Mouse (Mus musculus) brown adipose tissue, adult 24 weeks (tissue): ENCODE results near the gene Tmed2. TPM values are rescaled to one million over a fixed set of nuclear protein-coding genes. Genes with fewer than 3 reads are reported as not detected.
"Not testable (repeated sequence)": the region's sequence is repeated elsewhere in the genome, so short reads cannot be mapped to it uniquely, and the experiment has no call there.

Source experiments
- H3K27ac ChIP-seq: fragments of 200-500 bp; replicated peaks from 2 replicates; pipeline ENCODE4 v1.5.1; 2012; ENCODE audit warnings: low read depth, mild to moderate bottlenecking, low read length
- H3K4me1 ChIP-seq: fragments of 200-500 bp; 2 replicates; pipeline ENCODE4 v1.6.1; 2012; ENCODE audit warnings: low read length, mixed read lengths; ENCODE audit not compliant: control insufficient read depth, insufficient read depth, insufficient read length
- H3K4me3 ChIP-seq: fragments of 200-500 bp; 2 replicates; pipeline ENCODE4 v1.5.1; 2012; ENCODE audit warnings: low read depth, mild to moderate bottlenecking, low read length, moderate library complexity; ENCODE audit not compliant: insufficient read depth
- polyA plus RNA-seq: library from polyadenylated mRNA; stranded (reverse); fragments of >200 nt; gene quantifications from 2 replicates; pipeline ENCODE4 v1.2.4, GENCODE M21; 2012; ENCODE audit not compliant: missing spikeins, insufficient read depth, insufficient read length

The Tmed2 gene
- polyA plus RNA-seq, 1 experiment, result 403 TPM

DNA sequence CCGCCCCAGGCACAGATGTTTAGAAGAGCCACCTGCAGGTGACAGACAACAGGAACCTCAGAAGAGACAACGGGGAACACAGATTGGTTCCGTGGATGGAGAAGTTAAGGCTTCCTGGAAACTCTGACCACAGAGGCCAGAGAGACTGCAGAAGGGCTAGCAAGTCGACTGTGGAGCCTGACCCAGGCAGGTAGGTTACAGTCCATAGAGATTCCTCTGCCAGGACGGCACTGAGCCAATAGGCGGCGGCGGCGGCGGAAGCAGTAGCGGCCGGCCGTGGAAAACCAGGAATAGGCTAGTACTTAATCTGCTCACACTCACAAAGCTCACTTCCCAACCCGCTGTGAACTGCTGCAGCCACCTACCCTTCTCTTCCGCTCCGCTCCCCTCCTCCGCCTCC lies 3.7 kb upstream of the Tmed2 start:
- peaks cover 1% of the 10 kb centered on the region; the same call in 1 of the 2 replicates for H3K4me1 ChIP-seq
- peak overlapping the region; percentile 29 for H3K4me3 ChIP-seq
- peak overlapping the region; percentile 18 for H3K27ac ChIP-seq

DNA sequence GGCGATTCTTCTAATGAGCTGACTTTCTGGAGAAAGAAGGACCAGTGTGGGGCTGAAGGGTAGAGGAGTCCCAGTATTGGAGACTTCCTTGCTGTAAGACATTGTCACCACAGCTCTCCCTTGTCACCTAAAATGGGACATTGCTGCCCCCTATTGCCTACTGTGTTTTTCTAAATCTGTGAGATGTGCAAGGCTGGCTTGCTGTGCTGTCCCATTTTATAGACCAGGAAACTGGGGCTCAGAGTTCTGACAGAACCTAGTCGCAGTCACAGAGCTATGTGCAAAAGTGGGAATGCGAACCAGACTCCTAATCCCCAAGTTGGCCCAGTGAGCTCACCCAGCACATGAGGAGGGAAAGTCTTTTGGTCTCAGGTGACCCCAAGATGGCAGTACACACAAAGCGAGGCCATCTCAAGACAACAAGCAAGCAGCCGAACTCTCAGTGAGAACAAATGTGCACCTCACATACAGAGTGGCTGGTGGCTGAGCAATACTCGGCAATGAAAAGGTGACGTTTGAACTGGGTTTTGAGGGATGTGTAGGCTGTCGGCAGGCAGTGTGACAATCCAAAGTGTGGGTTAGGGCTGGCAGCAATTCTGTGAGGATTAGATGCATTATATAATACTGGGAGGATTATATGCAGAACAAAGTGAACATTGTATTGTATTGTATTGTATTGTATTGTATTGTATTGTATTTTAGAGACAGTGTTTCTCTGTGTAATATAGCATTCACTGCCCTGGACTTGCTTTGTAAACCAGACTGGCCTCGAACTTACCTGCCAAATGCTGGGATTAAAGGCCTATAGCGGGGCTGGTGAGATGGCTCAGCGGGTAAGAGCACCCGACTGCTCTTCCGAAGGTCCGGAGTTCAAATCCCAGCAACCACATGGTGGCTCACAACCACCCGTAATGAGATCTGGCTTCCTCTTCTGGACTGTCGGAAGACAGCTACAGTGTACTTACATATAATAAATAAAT lies 1.4 kb upstream of the Tmed2 start:
- no peak overlapping the region for H3K27ac ChIP-seq
- H3K4me3 ChIP-seq, result no peak overlapping the region
- peaks cover 5% of the 10 kb centered on the region; the same call in 1 of the 2 replicates for H3K4me1 ChIP-seq

DNA sequence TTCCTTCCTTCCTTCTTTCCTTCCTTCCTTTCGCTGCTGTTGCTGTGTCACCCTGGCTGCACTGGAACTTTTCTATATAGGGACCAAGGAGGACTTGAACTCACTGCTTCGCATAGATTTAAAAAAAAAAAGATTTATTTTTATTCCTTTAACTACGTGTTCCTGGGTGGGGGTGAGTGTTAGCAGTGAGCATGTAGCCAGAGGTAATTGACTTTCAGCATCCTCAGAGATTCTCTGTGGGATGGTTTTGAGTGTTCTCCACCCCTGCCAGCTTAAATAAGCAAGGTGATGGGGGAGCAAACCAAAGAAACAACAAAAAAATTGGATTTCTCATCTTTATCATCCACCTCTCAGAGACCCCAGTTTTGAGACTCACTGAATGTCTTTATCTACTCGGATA lies 590 bp upstream of the Tmed2 start:
- Histone ChIP-seq H3K4me1 (peaks cover 5% of the 10 kb centered on the region; the same call in 1 of the 2 replicates), H3K27ac (no peak overlapping the region), H3K4me3 (no peak overlapping the region; the same call in 1 of the 2 replicates)

DNA sequence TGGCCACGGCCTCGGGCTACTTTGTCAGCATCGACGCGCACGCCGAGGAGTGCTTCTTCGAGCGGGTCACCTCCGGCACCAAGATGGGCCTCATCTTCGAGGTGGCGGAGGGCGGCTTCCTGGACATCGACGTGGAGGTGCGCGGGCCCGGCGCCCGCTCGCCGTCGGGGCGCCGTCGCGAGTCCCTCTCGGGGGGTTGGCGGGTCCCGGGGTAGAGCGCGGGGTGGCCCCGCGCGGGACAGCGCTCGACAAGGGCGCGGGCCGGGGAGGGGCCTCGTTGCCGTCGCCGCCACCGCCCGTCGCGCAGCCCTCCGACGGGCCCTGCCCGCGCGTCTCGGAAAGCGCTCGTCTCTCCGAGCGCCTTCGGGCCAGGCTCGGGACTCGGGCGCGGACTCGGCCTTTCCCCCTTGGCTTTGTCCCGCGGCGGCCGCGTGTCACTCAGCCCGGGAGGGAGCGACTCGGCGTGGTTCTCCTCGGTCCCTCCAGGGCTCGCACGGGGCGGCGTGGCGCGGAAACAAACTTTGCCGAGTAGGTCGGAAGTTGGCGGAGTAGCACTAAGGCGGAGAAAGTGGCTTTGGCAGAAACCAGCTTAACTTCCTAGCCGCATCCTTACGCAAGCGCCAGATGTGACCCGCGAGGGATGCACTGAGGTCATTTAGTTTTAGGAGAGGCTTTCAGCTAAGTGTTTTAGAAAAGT lies 558 bp downstream of the Tmed2 start:
- H3K4me1 ChIP-seq, result peaks cover 5% of the 10 kb centered on the region; the same call in 1 of the 2 replicates
- H3K4me3 ChIP-seq, result peak overlapping the region; percentile 82
- peak overlapping the region; percentile 85 for H3K27ac ChIP-seq

DNA sequence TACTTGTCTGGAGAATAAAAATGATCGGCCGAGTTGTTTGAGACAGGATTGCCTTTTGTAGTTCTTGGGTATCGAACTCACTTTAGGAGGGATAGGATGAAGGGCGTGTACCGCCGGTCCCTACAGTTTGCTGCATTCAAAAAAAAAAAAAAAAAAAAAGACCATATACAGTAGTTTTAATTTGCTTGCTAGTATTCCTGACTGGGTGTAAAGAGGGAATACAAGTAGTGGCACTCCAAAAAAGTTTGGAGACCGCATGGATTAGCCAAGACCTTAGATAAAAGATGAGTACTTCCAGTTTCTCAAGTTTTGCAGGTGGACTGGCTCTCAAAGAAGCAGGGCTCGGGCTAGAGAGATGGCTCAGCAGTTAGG lies 1.1 kb downstream of the Tmed2 start:
- H3K4me1 ChIP-seq, result peaks cover 5% of the 10 kb centered on the region; the same call in 1 of the 2 replicates
- peak overlapping the region; percentile 82 for H3K4me3 ChIP-seq
- peak overlapping the region; percentile 41; the same call in 1 of the 2 replicates for H3K27ac ChIP-seq

DNA sequence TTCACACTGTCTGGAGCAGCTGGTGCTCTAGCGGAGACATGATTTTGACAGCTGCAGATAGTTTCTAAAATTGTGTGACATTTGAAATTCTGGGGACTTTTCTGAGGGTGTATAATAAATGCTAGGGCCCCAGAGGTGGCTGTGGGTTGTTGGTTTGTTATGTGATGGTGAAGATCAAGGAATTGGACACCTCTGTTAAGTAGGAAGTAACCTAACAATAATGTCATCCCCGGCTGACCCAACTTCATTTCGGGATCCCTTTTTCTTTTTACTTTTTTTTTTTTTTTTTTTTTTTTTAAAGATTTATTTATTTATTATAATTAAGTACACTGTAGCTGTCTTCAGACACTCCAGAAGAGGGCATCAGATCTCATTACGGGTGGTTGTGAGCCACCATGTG lies 10.2 kb downstream of the Tmed2 start:
- not testable (repeated sequence) for H3K4me1 ChIP-seq, H3K27ac ChIP-seq, H3K4me3 ChIP-seq

DNA sequence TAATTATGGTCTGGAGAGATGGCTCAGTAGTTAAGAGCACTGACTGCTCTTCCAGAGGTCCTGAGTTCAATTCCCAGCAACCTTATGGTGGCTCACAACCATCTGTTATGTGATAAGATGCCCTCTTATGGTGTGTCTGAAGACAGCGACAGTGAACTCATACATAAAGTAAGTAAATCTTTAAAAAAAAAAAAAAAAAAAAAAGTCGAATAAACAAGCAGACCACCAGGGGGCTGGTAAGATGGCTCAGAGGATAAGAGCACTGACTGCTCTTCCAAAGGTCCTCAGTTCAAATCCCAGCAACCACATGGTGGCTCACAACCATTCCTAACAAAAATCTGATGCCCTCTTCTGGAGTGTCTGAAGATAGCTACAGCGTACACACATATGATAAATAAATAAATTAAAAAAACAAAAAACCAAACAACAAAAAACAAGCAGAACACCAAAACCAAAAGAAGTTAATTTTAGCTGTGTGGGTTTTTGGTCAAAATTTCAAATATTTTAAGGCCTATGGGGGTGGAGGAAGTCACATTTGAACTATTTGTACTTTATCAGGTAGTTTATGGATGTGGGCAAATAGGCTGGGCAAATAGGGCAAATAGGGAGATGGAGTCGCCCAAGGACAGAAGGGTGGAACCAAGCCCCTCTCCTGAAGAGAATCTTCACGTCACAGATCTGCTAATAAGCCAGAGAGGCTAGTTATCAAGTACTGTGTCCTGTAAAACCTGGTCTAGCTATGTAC lies 11.0 kb downstream of the Tmed2 start:
- not testable (repeated sequence) for H3K4me1 ChIP-seq
- peak overlapping the region; percentile 61 for H3K27ac ChIP-seq
- H3K4me3 ChIP-seq, result peak overlapping the region; percentile 98

DNA sequence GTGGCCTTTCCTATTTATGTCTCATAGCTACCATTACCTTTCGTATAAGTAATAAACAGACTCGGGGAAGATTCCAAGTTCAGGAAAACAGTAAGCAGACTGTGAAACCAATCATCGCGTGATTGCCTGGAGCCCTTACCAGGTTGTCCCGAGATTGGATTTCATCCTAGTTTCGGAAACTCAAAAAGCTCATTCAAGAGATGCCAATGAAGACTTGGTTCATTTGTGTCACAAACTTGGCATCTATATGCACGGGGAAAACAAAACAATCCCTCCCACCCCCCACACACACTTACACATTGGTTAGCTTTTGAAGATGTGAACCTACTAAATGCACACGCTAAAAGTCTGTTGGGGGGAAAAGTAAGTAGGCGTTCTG lies 11.6 kb downstream of the Tmed2 start:
- Histone ChIP-seq H3K4me1 (no peaks in the 10 kb centered on the region; the same call in 1 of the 2 replicates), H3K4me3 (peak overlapping the region; percentile 98), H3K27ac (peak overlapping the region; percentile 61)

DNA sequence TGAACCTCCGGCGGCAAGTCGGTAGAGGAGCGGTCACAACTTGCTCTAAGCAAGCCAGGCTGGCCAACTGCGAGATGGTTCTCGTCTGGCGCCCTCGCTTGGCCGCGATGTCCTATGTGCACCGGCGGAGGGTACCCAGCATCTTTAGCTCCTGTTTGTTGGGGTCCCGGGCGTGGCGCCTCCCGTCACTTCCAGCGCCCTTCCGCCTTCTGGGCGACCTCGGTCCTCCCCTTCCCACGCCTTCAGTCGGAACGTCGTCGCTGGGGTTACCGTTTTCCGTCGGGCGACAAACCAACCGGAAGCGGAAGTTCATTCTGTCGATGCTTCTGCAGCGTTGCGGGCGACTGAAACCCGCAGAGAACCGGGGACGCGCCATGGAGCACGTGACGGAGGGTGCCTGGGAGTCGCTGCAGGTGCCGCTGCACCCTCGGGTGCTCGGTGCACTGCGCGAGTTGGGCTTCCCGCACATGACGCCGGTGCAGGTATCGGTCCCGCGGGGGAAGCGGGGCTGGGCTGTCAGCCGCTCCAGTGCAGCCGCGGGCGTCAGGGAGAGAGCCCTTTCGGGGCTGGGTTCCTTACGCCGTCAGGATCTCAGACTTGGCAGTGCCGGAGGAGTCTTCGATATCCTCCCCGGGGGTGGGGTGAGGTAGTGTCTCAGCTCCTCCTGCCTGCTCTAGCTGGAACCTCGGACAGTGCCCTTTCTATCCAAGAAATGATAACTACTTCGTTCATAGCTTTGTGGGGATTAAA lies 12.2 kb downstream of the Tmed2 start, which contains the start of gene Ddx55:
Gene Ddx55 (plus strand): TSS at position 307 of the 750 bp plus-strand sequence.
- H3K4me3 ChIP-seq, result peak within 1 kb of the TSS; percentile 98
- H3K4me1 ChIP-seq, result no peaks in the 10 kb centered on the region; the same call in 1 of the 2 replicates
- peak within 1 kb of the TSS; percentile 61 for H3K27ac ChIP-seq

DNA sequence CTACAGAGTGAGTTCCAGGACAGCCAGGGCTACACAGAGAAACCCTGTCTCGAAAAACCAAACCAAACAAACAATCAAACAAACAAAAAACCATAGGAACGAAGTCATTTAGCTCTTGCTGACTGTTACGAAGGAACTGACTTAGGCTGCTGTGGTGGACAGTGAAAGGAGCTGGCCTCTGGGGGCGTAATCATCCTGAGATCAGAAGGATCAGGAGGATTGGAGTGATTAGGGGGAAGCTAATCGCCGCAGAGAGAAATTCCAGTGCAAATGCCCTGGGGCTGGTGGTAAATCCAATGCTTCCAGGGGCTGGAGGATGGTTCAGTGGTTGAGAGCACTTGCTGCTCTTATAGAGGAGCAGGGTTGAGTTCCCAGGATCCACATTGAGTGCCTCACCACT lies 13.1 kb downstream of the Tmed2 start:
- Histone ChIP-seq H3K4me1 (no peaks in the 10 kb centered on the region; the same call in 1 of the 2 replicates), H3K27ac (no peak overlapping the region), H3K4me3 (peak overlapping the region; percentile 98)

DNA sequence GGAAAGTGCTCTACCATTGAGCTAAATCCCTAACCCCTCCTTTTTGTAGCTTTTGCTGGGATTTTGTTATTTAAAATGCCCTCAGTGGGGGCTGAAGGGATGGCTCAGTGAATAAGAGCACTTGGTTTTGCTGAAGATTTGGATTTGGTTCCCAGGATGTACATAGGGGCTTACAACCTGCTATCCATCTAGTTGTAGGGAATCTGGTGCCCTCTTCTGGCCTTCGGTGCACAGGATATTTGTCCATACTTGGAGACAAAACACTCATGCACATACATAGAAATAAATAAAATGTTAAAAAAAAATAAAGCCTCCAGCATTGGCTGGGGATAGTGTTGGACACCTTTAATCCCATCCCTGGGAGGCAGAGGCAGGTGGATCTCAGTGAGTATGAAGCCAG lies 14.7 kb downstream of the Tmed2 start:
- H3K27ac ChIP-seq, result no peak overlapping the region
- H3K4me3 ChIP-seq, result no peak overlapping the region
- no peaks in the 10 kb centered on the region; the same call in 1 of the 2 replicates for H3K4me1 ChIP-seq

DNA sequence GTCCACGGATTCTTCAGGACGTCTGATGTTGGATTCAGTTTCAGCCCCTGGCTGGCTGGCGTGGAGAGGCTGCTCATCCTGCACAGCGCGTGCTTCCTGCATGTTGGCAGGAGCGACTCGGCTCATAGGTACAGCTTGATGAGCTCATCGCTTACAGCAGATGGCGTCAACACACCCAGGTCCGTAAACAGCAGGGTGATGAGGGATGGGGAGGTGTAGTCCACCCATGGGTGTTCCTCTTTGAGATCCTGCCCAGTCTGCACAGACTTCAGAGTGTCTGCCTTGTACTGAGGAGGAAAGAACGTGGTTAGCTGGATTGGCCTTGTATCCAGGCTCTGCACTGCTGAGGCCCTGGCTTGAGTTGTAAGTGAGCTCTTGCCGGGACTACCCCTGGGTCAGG lies 30.6 kb downstream of the Tmed2 start:
- Histone ChIP-seq H3K4me1 (no peaks in the 10 kb centered on the region), H3K4me3 (no peak overlapping the region), H3K27ac (no peak overlapping the region)

DNA sequence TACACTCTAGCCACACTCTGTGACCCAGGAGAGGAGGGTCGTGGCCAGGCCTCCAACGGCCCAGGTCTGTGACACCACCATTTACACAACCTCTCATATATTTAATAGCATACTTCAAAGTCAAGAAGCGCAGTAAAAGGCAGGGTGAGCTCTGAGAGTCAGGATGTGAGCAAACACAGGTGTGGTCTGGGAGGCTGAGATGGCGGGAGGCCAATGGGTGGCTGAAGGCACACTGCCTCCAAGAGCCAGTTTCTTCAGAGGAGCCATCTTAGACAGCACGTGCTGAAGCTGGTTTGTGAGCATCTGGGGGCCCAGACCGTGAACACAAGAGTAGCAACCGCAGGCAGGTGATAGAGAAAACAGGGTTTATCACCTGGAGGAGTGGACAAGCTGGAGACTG lies 35.0 kb downstream of the Tmed2 start:
- Histone ChIP-seq H3K4me1 (peaks cover 6% of the 10 kb centered on the region; the same call in 1 of the 2 replicates), H3K4me3 (no peak overlapping the region), H3K27ac (no peak overlapping the region)

DNA sequence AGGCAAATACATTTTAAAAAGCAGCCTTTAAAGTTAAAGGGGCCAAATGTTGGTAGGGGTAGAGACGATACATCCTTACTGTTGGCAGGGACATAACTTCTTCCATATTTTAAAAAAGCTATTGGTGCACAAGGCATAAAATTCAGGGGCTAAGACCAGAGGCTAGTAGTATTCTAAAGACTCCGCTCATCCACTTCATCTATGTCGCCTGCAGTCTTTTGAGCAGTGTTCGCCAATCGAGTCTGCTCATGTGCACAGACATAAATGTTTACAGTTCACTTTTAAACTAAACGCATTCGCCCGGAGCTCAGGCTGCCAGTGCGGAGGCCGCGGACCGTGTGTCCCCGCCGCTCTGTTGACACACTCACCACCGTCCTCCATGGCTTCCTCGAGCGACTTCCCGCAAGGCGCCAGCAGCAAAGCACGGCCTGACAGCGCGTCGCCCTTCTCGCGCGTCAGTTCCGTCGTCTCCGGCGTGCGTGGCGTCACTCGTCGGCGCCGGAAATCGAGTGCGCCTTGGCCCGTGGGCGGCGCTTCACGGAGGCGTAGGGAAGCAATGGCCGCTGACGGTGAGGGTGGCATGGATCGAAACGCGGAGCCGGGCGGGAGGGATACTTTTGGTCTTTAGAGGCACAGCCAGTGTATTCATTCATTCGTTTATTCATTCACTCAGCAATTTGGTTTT lies 38.3 kb downstream of the Tmed2 start, which contains the start of the genes Eif2b1 and Gtf2h3:
Gene Eif2b1 (minus strand): TSS at position 499 of the 685 bp plus-strand sequence.
Gene Gtf2h3 (plus strand): TSS at position 508 of the 685 bp plus-strand sequence.
- Histone ChIP-seq H3K27ac (peak within 1 kb of the TSS; percentile 45), H3K4me3 (peak within 1 kb of the TSS; percentile 90), H3K4me1 (peaks cover 6% of the 10 kb centered on the region; the same call in 1 of the 2 replicates)
